Comparison of ENCODE assay signal across 8 mouse cellular contexts in genomic region chr2:30750025-30750424, GRCm38 (mm10). TPM values are rescaled to one million over a fixed set of nuclear protein-coding genes. Genes with fewer than 3 reads are reported as not detected.
DNase-seq lines count a peak whose midpoint lies in the region; ATAC-seq lines count a peak whose summit lies in the region.
"Had no signal": no experiment of that assay in that cellular context is flagged by ENCODE, and none has a peak within 500 bp of the region (broad histone marks: within the 10 kb centered on the region; RNA-seq: fewer than 3 reads in every experiment).

No protein-coding gene starts in this region.

- 68% methylated on average over 5 of the region's 5 CpGs for WGBS in midbrain, embryonic 10.5 days
- WGBS in midbrain, embryonic 11.5 days, result 62% methylated on average over 5 of the region's 5 CpGs
- 53% methylated on average over 5 of the region's 5 CpGs for WGBS in heart, embryonic 14.5 days

- H3K4me1 ChIP-seq in midbrain, embryonic 10.5 days, result peaks cover 24% of the 10 kb centered on the region
- no peaks in the 10 kb centered on the region for H3K4me1 ChIP-seq in midbrain, embryonic 11.5 days (ENCODE audit: control insufficient read depth, insufficient read depth, low read length)
- H3K4me1 ChIP-seq in heart, embryonic 14.5 days (ENCODE audit: control insufficient read depth in 2 of 2, insufficient read depth in 2 of 2, low read length in 2 of 2), result peaks cover 7 to 9% of the 10 kb centered on the region in 2 experiments; a peak in 3 of 4 replicates

- H3K4me3 ChIP-seq in midbrain, embryonic 10.5 days, result no peak overlapping the region
- no peak overlapping the region for H3K4me3 ChIP-seq in midbrain, embryonic 11.5 days (ENCODE audit: low read depth, low read length)
- no peak overlapping the region for H3K4me3 ChIP-seq in heart, embryonic 14.5 days (ENCODE audit: control insufficient read depth in 1 of 2, insufficient read depth in 1 of 2, low read depth in 1 of 2, low read length in 2 of 2)
- H3K4me3 ChIP-seq: stomach, embryonic 15.5 days had no signal

- 0 out of 2 replicates have a peak, but pooled peaks cover 3% of the 10 kb centered on the region for H3K36me3 ChIP-seq in midbrain, embryonic 10.5 days
- no peaks in the 10 kb centered on the region for H3K36me3 ChIP-seq in midbrain, embryonic 11.5 days (ENCODE audit: control insufficient read depth, insufficient read depth, low read length)
- no peaks in the 10 kb centered on the region for H3K36me3 ChIP-seq in heart, embryonic 14.5 days (ENCODE audit: control insufficient read depth, insufficient read depth, low read length)
- H3K36me3 ChIP-seq: stomach, embryonic 15.5 days had no signal

- ATAC-seq in midbrain, embryonic 11.5 days (ENCODE audit: low FRiP score), result no peak
- no peak for ATAC-seq in heart, embryonic 14.5 days (ENCODE audit: insufficient number of reproducible peaks, insufficient read depth, low FRiP score, low read depth)

- DNase-seq in midbrain, embryonic 10.5 days (ENCODE audit: low spot score), result no peak
- no peak for DNase-seq in midbrain, embryonic 11.5 days (ENCODE audit: low spot score, missing footprints)
- peak; percentile 58 for DNase-seq in kidney, postnatal 14 days
- DNase-seq in retina, postnatal 1 day, result peak; percentile 88
- DNase-seq in cerebellum, adult 18-20 months, result no peak
- DNase-seq in gastrocnemius, postnatal 4 days (ENCODE audit: low spot score in 2 of 2), result no peak

- peaks cover 10% of the 10 kb centered on the region for H3K27me3 ChIP-seq in midbrain, embryonic 10.5 days (ENCODE audit: low read depth, poor library complexity, severe bottlenecking)
- H3K27me3 ChIP-seq in midbrain, embryonic 11.5 days (ENCODE audit: control insufficient read depth, insufficient read depth, low read length), result no peaks in the 10 kb centered on the region
- H3K27me3 ChIP-seq in heart, embryonic 14.5 days (ENCODE audit: control insufficient read depth, insufficient read depth, low read length), result no peaks in the 10 kb centered on the region
- H3K27me3 ChIP-seq: stomach, embryonic 15.5 days had no signal

- H3K4me2 ChIP-seq in midbrain, embryonic 11.5 days, result no peak overlapping the region
- no peak overlapping the region for H3K4me2 ChIP-seq in heart, embryonic 14.5 days (ENCODE audit: low read length)
- H3K4me2 ChIP-seq: stomach, embryonic 15.5 days had no signal

- peak overlapping the region; percentile 53 for H3K27ac ChIP-seq in midbrain, embryonic 10.5 days (replicated peaks)
- H3K27ac ChIP-seq in midbrain, embryonic 11.5 days (ENCODE audit: low read depth, low read length), result no peak overlapping the region
- H3K27ac ChIP-seq in heart, embryonic 14.5 days (replicated peaks in 1 of 2; ENCODE audit: control insufficient read depth in 1 of 2, insufficient read depth in 1 of 2, low read depth in 2 of 2, low read length in 2 of 2), result peak overlapping the region; percentile 25 to 36; a peak in 1 of 4 replicates
- H3K27ac ChIP-seq: stomach, embryonic 15.5 days had no signal

- no peak overlapping the region for H3K9ac ChIP-seq in midbrain, embryonic 11.5 days (ENCODE audit: low read length)
- H3K9ac ChIP-seq in heart, embryonic 14.5 days (ENCODE audit: low read length), result no peak overlapping the region
- H3K9ac ChIP-seq: stomach, embryonic 15.5 days had no signal

- H3K9me3 ChIP-seq in midbrain, embryonic 10.5 days (replicated peaks), result peaks cover 10% of the 10 kb centered on the region
- no peaks in the 10 kb centered on the region for H3K9me3 ChIP-seq in midbrain, embryonic 11.5 days (ENCODE audit: control insufficient read depth, low read length)
- H3K9me3 ChIP-seq in heart, embryonic 14.5 days (ENCODE audit: control insufficient read depth, low read length), result no peaks in the 10 kb centered on the region; the same call in 1 of the 2 replicates
- H3K9me3 ChIP-seq: stomach, embryonic 15.5 days had no signal

RNA-seq across cellular contexts. Expression of gene 1700001O22Rik, which starts 53.4 kb away (rescaled TPM):
- 3.5 and 4.0 TPM in 2 replicates for polyA plus RNA-seq in midbrain, embryonic 10.5 days (2016; fragmentation: Nextera tagmentation; extraction: Ambion mirVana)
- polyA plus RNA-seq in midbrain, embryonic 11.5 days (2014; fragmentation: Nextera tagmentation; extraction: Ambion mirVana), result 1.5 and 2.5 TPM in 2 replicates
- polyA plus RNA-seq in heart, embryonic 14.5 days (2014; fragmentation: Nextera tagmentation; extraction: Ambion mirVana), result 1.8 and 2.1 TPM in 2 replicates
- total RNA-seq in gastrocnemius, postnatal 4 days (2021), result under 1 TPM; 0.69 to 0.88 TPM

RNA-seq across cellular contexts. Expression of gene Ntmt1, which starts 57.6 kb away (rescaled TPM):
- polyA plus RNA-seq in midbrain, embryonic 10.5 days (2016; fragmentation: Nextera tagmentation; extraction: Ambion mirVana), result 126 and 127 TPM in 2 replicates
- polyA plus RNA-seq in midbrain, embryonic 11.5 days (2014; fragmentation: Nextera tagmentation; extraction: Ambion mirVana), result 98.7 and 107 TPM in 2 replicates
- polyA plus RNA-seq in heart, embryonic 14.5 days (2014; fragmentation: Nextera tagmentation; extraction: Ambion mirVana), result 84.2 and 84.9 TPM in 2 replicates
- total RNA-seq in gastrocnemius, postnatal 4 days (2021), result 10 to 100 TPM; 29.2 to 32.8 TPM

Comparison
In these comparisons a context has a peak if more than half of its experiments do, and no peak if none do; other contexts are left out.
1. DNase-seq: peak in kidney, postnatal 14 days (single experiment) and retina, postnatal 1 day (single experiment); none in midbrain, embryonic 10.5 days (single experiment), midbrain, embryonic 11.5 days (single experiment), cerebellum, adult 18-20 months (0 of 2) and gastrocnemius, postnatal 4 days (0 of 2).